Mouse (Mus musculus): ENCODE data around the gene Emx1. TPM values are rescaled to one million over a fixed set of nuclear protein-coding genes. Genes with fewer than 3 reads are reported as not detected.

The Emx1 gene
- polyA plus RNA-seq, 1 experiment = not detected

DNA sequence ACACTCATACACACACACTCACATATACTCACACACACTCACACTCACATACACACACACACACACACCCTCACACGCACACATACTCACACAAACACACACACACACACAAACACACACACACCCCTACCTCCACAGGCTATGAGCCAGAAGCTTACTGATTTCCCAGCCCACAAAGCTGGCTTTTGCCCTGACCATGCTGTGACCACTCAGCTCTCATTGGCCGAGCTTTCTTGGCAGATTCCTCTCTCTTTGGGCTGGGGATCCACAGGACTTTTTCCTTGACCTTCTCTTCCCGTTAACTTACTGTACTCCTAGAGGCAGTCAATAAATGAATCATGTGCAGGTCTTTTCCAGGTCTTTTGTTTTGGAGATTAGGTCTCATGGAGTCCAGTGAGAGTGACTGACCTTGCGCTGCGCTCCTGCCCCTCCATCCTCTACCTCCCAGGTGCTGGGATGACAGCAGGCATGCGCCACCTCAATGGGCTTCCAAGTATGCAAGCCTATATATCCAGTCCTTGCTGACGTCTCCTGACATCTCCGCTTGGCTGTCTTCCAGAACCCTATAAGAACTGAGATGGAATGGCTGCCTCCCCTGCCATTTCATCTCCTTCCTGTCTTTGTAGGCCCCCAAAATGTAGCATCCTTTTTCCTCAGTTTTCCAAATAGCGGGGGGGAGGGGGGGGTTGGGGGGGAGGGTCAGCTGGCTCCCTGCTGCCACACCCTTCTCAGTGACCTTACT, 22.2 kb downstream of the Emx1 start:
- no peak for TF ChIP-seq FLI1 (IDR thresholded peaks at IDR 0.05; ENCODE audit: low read length)
- TF ChIP-seq GATA1 (IDR thresholded peaks at IDR 0.05; ENCODE audit: borderline replicate concordance, low read length) = no peak
- Histone ChIP-seq H3K4me1 (peaks cover 6% of the 10 kb centered on the region; the same call in 1 of the 2 replicates), H3K9me3 (no peaks in the 10 kb centered on the region), H3K27me3 (replicated peaks) (peaks cover 76% of the 10 kb centered on the region), H3K4me3 (replicated peaks) (no peak overlapping the region), H3K36me3 (replicated peaks; ENCODE audit: low read length) (no peaks in the 10 kb centered on the region)

DNA sequence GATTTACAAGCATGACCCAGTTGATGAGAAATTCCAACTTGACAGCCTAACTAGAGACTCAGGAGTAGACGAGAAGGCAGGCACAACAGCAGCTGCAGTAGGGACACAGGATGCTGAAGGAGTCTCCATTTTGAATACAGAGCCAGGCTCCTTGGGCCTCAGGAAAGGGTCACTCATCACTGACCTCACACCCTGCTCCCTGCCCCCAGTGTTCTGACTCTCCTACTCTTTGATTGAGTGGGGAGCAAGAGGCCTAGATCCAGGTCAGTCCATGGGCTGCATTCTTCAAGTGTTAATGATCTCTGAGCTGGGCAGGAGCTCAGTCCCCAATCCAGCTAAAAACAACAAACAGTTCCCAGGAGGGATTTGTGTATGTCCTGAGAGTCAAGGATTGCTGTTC, 23.4 kb downstream of the Emx1 start:
- H3K4me1 ChIP-seq = peaks cover 6% of the 10 kb centered on the region; the same call in 1 of the 2 replicates
- H3K9me3 ChIP-seq = no peaks in the 10 kb centered on the region
- H3K27me3 ChIP-seq (replicated peaks) = peaks cover 67% of the 10 kb centered on the region
- no peak overlapping the region for H3K4me3 ChIP-seq (replicated peaks)
- H3K36me3 ChIP-seq (replicated peaks; ENCODE audit: low read length) = no peaks in the 10 kb centered on the region
- TF ChIP-seq GATA1 (IDR thresholded peaks at IDR 0.05; ENCODE audit: borderline replicate concordance, low read length) = no peak

DNA sequence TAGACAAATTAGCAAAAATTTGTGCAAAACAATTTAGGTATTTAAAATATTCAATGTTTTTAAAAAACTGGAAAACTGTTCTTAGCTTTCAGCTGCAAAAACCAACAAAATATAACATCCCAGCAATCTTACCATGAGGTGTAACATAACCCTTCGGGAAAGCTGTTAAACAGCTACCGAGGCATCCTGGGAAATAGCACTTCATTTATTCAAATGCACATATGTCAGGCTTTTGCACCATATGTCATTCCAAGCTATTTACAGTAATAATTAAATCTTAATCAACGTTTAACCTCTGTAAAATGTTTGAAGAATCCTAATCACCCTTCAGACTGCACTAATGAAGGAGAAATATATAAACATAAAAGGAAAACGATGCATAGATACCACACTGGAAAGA, 31.0 kb downstream of the Emx1 start:
- H3K4me3 ChIP-seq (replicated peaks) = no peak overlapping the region
- peaks cover 48% of the 10 kb centered on the region for H3K27me3 ChIP-seq (replicated peaks)

DNA sequence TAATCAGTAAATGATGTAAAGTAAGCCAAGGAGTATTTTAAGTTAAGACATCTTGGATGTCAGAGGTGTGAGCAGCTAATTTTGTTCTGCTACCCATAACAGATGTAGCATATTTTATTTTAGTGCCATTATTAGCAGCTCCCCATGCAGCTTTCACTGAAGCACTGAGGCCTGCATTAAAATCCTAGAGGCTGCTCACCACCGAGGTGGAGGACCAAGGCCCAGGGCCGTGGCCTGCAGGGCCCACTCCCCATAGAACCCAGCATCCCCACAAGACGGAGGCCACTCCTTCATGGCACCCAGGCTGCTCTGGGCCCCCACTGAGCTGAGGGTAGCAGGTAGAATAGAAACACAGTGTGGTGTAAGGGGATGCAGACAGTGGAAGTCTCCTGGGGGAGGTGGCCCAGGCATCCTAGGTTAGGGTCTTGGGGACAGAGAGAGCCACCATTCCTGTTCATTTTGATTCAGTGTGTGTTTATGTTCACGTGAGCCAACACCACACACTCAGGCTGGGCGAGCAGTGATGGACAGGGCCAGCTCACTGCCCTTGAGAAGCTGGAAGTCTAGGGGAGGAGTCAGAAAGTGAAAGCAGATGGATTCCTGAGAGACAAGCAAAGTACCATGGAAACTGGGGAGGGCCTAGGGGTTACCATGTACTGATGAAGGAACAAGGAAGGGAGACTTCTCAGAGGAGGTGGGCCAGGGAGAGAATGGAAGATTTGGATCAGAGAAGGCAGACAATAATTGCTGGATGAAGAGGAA, 31.6 kb downstream of the Emx1 start:
- TF ChIP-seq GATA1 (IDR thresholded peaks at IDR 0.05; ENCODE audit: borderline replicate concordance, low read length) = no peak
- no peak for TF ChIP-seq FLI1 (IDR thresholded peaks at IDR 0.05; ENCODE audit: low read length)

More for the DNA sequence above, 31.0 kb downstream of the Emx1 start:
- no peak for TF ChIP-seq GATA1 (IDR thresholded peaks at IDR 0.05; ENCODE audit: borderline replicate concordance, low read length)
- TF ChIP-seq FLI1 (IDR thresholded peaks at IDR 0.05; ENCODE audit: low read length) = no peak
- no peaks in the 10 kb centered on the region for H3K9me3 ChIP-seq
- no peaks in the 10 kb centered on the region for H3K4me1 ChIP-seq
- H3K36me3 ChIP-seq (replicated peaks; ENCODE audit: low read length) = no peaks in the 10 kb centered on the region

DNA sequence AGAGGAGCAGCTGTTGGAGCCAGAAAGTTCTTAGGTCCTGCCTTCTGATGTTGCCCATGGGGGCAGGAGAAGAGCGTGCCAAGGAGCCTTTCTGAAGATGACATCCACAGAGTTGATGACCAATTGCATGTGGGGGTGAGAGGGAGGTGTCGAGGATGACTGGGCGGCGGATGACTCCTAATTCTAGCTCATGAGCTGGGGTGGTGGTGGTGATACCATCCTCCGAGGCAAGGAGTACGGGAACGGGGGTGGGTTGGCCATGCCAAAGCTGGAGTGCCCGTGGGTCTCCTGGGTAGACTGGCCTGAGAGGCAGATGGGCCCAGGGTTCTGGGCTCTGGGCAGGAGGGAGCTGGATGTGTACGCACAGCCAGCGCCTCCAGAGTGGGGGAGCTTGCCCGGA, 32.5 kb downstream of the Emx1 start:
- TF ChIP-seq FLI1 (IDR thresholded peaks at IDR 0.05; ENCODE audit: low read length) (no peak), GATA1 (IDR thresholded peaks at IDR 0.05; ENCODE audit: borderline replicate concordance, low read length) (no peak)
- Histone ChIP-seq H3K36me3 (replicated peaks; ENCODE audit: low read length) (no peaks in the 10 kb centered on the region), H3K27me3 (replicated peaks) (peaks cover 42% of the 10 kb centered on the region), H3K4me1 (no peaks in the 10 kb centered on the region), H3K9me3 (no peaks in the 10 kb centered on the region), H3K4me3 (replicated peaks) (no peak overlapping the region)

More for the DNA sequence above, 31.6 kb downstream of the Emx1 start:
- Histone ChIP-seq H3K27me3 (replicated peaks) (peaks cover 47% of the 10 kb centered on the region), H3K36me3 (replicated peaks; ENCODE audit: low read length) (no peaks in the 10 kb centered on the region), H3K9me3 (no peaks in the 10 kb centered on the region), H3K4me1 (no peaks in the 10 kb centered on the region), H3K4me3 (replicated peaks) (no peak overlapping the region)

DNA sequence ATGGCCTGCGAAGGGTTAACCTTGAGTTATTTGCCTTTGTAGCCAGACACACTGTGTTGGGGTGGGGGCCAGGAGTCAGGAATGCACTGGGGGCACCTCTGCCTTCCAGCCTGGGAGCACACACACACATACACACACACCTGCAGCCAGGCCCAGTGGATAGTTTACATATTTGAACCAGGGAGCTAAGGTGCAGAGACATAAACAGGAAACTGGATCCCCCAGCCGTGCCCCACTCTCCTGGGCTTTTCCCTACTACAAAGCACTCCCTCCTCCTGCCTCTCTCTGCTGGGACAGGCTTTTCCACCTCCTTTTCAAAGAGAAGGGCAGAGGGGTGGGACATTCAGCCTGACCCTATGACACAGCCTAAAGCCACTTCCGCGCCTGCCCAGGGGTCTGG, 33.7 kb downstream of the Emx1 start:
- Histone ChIP-seq H3K4me1 (no peaks in the 10 kb centered on the region), H3K9me3 (no peaks in the 10 kb centered on the region), H3K36me3 (replicated peaks; ENCODE audit: low read length) (no peaks in the 10 kb centered on the region), H3K4me3 (replicated peaks) (no peak overlapping the region), H3K27me3 (replicated peaks) (peaks cover 46% of the 10 kb centered on the region)
- TF ChIP-seq FLI1 (IDR thresholded peaks at IDR 0.05; ENCODE audit: low read length) = no peak
- TF ChIP-seq GATA1 (IDR thresholded peaks at IDR 0.05; ENCODE audit: borderline replicate concordance, low read length) = no peak

DNA sequence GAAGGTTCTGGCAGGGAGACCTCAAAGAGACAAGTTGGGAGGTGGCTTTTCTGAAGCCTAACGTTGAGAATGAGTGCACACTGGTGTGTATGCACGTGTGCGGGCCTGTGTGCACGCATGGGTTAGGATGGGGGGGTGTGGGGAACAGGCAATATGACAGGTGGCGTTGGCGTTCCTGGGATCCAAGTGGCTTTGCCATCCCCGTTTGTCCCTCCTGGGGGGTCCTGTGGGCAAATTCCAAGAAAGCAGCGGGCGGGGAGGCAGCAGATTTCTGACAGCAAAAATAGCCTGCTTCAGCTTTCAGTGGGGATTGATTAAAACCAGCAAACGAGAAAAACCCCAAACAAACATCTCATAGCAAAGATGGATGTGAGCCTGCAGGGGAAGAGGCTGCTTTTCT, 35.3 kb downstream of the Emx1 start:
- TF ChIP-seq FLI1 (IDR thresholded peaks at IDR 0.05; ENCODE audit: low read length) (no peak), GATA1 (IDR thresholded peaks at IDR 0.05; ENCODE audit: borderline replicate concordance, low read length) (no peak)

DNA sequence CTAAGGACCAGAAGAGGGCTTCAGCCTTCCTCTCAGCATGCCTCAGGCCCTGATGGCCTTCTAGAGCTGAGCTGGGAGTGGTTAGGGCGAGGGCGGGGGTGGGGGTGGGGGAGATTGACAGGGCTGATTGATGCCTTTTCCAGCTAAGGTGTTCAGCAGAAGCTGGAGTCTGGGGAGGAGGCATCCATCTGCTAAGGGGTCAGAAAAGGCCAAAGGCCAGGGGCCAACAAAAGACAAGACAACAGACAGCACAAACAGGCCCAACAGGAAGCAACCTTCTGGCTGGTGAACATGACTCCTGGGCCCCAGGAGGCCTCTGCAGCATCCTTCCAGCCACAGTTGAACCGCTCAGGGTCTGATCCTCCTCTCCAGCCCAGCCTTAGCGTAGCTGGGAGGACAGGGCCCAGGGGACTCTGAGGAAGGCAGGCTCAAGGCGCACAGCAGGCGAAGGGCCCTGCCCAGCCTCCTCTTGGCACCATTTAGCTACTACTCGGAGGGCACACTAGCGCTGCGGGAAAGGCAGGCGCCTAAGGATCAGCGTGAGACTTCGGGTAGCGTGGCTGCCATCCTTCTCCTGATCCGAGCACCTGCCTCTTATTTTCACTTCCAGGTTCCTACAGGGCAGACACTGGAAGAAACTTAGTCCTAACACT, 36.4 kb downstream of the Emx1 start:
- H3K27me3 ChIP-seq (replicated peaks) = peaks cover 47% of the 10 kb centered on the region
- H3K9me3 ChIP-seq = no peaks in the 10 kb centered on the region
- no peaks in the 10 kb centered on the region for H3K4me1 ChIP-seq
- no peaks in the 10 kb centered on the region for H3K36me3 ChIP-seq (replicated peaks; ENCODE audit: low read length)
- H3K4me3 ChIP-seq (replicated peaks) = no peak overlapping the region
- no peak for TF ChIP-seq FLI1 (IDR thresholded peaks at IDR 0.05; ENCODE audit: low read length)
- no peak for TF ChIP-seq GATA1 (IDR thresholded peaks at IDR 0.05; ENCODE audit: borderline replicate concordance, low read length)

More for the DNA sequence above, 35.3 kb downstream of the Emx1 start:
- H3K9me3 ChIP-seq = no peaks in the 10 kb centered on the region
- peaks cover 46% of the 10 kb centered on the region for H3K27me3 ChIP-seq (replicated peaks)
- no peak overlapping the region for H3K4me3 ChIP-seq (replicated peaks)
- no peaks in the 10 kb centered on the region for H3K4me1 ChIP-seq
- no peaks in the 10 kb centered on the region for H3K36me3 ChIP-seq (replicated peaks; ENCODE audit: low read length)

DNA sequence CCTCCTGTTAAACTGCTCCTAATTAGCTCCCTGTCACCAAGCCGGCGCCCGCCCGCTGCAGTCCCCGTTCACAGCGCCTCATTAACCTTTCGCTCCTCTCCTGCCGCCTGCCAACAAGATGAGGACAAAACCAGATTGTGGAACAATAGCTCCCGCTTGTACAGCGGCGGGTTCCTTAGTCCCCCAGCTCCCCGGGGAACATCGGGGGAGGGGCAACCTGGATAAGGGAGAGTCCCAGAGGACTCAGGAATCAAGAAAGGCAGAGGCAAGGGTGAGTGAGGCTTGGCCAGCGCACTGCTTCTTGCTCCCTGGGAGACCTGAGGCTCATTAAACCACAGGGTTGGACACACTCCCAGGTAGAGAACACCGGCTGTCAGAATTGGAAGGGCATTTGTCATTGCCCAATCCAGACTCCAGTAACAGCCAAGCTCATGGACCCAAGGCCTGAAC, 37.2 kb downstream of the Emx1 start:
- H3K36me3 ChIP-seq (replicated peaks; ENCODE audit: low read length) = no peaks in the 10 kb centered on the region
- peaks cover 48% of the 10 kb centered on the region for H3K27me3 ChIP-seq (replicated peaks)
- H3K9me3 ChIP-seq = no peaks in the 10 kb centered on the region
- TF ChIP-seq GATA1 (IDR thresholded peaks at IDR 0.05; ENCODE audit: borderline replicate concordance, low read length) (no peak), FLI1 (IDR thresholded peaks at IDR 0.05; ENCODE audit: low read length) (no peak)
- H3K4me3 ChIP-seq (replicated peaks) = no peak overlapping the region
- no peaks in the 10 kb centered on the region for H3K4me1 ChIP-seq
